ENCODE assay signal across 19 mouse cellular contexts in the genomic region with DNA sequence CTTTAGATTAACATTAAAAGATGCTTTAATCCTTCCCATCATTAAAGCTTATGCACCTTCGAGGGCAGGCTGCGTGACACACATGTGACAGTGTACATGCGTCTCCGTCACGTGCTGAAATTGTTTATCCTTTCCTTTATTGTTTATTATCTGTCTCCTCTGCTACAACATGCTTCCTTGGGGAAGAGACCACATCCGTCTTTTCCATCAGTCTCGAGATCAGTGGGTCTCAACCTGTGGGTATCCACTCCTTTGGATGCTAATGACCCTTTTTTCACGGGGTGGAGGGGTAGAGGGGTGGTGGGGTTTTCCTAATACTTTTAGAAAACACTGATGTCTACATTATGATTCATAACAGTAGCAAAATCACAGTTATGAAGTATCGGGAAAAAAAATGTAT. TPM values are rescaled to one million over a fixed set of nuclear protein-coding genes. Genes with fewer than 3 reads are reported as not detected.
DNase-seq lines count a peak whose midpoint lies in the region; ATAC-seq and TF ChIP-seq lines count a peak whose summit lies in the region.
"Had no signal": no experiment of that assay in that cellular context is flagged by ENCODE, and none has a peak within 500 bp of the region (broad histone marks: within the 10 kb centered on the region; RNA-seq: fewer than 3 reads in every experiment).

No protein-coding gene starts in this region.

- H3K4me2 ChIP-seq in forebrain, postnatal 0 days (ENCODE audit: low read depth): peak overlapping the region; percentile 53
- H3K4me2 ChIP-seq in midbrain, embryonic 11.5 days: peak overlapping the region; percentile 48
- peak overlapping the region; percentile 48 for H3K4me2 ChIP-seq in neural tube, embryonic 14.5 days (ENCODE audit: low read depth, low read length)
- H3K4me2 ChIP-seq: heart, embryonic 15.5 days had no signal

- H3K27me3 ChIP-seq in forebrain, postnatal 0 days (ENCODE audit: insufficient read depth, low read length): no peaks in the 10 kb centered on the region
- H3K27me3 ChIP-seq in midbrain, embryonic 11.5 days (ENCODE audit: control insufficient read depth, insufficient read depth, low read length): no peaks in the 10 kb centered on the region; the same call in 1 of the 2 replicates
- H3K27me3 ChIP-seq in neural tube, embryonic 14.5 days (ENCODE audit: control insufficient read depth, insufficient read depth, low read length): no peaks in the 10 kb centered on the region
- H3K27me3 ChIP-seq: heart, embryonic 15.5 days had no signal

- DNase-seq in layer of hippocampus, adult 2 months (ENCODE audit: low spot score in 2 of 2): no peak
- no peak for DNase-seq in layer of hippocampus, adult 9-10 months (ENCODE audit: low spot score)
- DNase-seq in forebrain, postnatal 0 days: no peak
- no peak for DNase-seq in midbrain, embryonic 11.5 days (ENCODE audit: low spot score, missing footprints)
- no peak for DNase-seq in ovary, adult 18-20 months (ENCODE audit: low spot score)
- no peak for DNase-seq in B cell, adult 2 months
- DNase-seq in layer of hippocampus, adult 8-10 months (ENCODE audit: low spot score in 2 of 2): no peak
- DNase-seq: adrenal gland, adult 8-10 months; cerebellum, adult 2 months; heart, adult 18-20 months; kidney, adult 8-10 months; kidney, postnatal 4 days; lung, adult 18-20 months; lung, postnatal 36 days had no signal

- H3K4me3 ChIP-seq in layer of hippocampus, adult 2 months: peak overlapping the region; percentile 49
- H3K4me3 ChIP-seq in forebrain, postnatal 0 days (ENCODE audit: low read depth, low read length): peak overlapping the region; percentile 27
- no peak overlapping the region for H3K4me3 ChIP-seq in midbrain, embryonic 11.5 days (ENCODE audit: low read depth, low read length)
- no peak overlapping the region for H3K4me3 ChIP-seq in neural tube, embryonic 14.5 days (ENCODE audit: low read depth, low read length)
- H3K4me3 ChIP-seq: heart, embryonic 15.5 days had no signal

- peak; percentile 12; the same call in 1 of the 2 replicates for ATAC-seq in forebrain, postnatal 0 days
- ATAC-seq in midbrain, embryonic 11.5 days (ENCODE audit: low FRiP score): peak; percentile 54
- ATAC-seq in neural tube, embryonic 14.5 days (ENCODE audit: low read depth): peak; percentile 29; the same call in 1 of the 2 replicates

- peaks cover 3% of the 10 kb centered on the region for H3K4me1 ChIP-seq in forebrain, postnatal 0 days (ENCODE audit: insufficient read depth)
- H3K4me1 ChIP-seq in midbrain, embryonic 11.5 days (ENCODE audit: control insufficient read depth, insufficient read depth, low read length): peaks cover 12% of the 10 kb centered on the region; the same call in 1 of the 2 replicates
- H3K4me1 ChIP-seq in neural tube, embryonic 14.5 days (ENCODE audit: control insufficient read depth, insufficient read depth, low read length): peaks cover 11% of the 10 kb centered on the region; the same call in 1 of the 2 replicates
- H3K4me1 ChIP-seq: heart, embryonic 15.5 days had no signal

- no peak for TF ChIP-seq CTCF in layer of hippocampus, adult 2 months (conservative IDR thresholded peaks at IDR 0.05)
- TF ChIP-seq CTCF in forebrain, postnatal 0 days (IDR thresholded peaks at IDR 0.05; ENCODE audit: low read depth): no peak

- H3K27ac ChIP-seq in layer of hippocampus, adult 2 months: peak overlapping the region; percentile 83
- H3K27ac ChIP-seq in forebrain, postnatal 0 days (ENCODE audit: low read depth, low read length): peak overlapping the region; percentile 85; the same call in 1 of the 2 replicates
- H3K27ac ChIP-seq in midbrain, embryonic 11.5 days (ENCODE audit: low read depth, low read length): no peak overlapping the region
- H3K27ac ChIP-seq in neural tube, embryonic 14.5 days (ENCODE audit: low read depth, low read length): no peak overlapping the region
- H3K27ac ChIP-seq: heart, embryonic 15.5 days had no signal

- no peaks in the 10 kb centered on the region for H3K36me3 ChIP-seq in forebrain, postnatal 0 days (ENCODE audit: insufficient read depth)
- no peaks in the 10 kb centered on the region for H3K36me3 ChIP-seq in midbrain, embryonic 11.5 days (ENCODE audit: control insufficient read depth, insufficient read depth, low read length)
- H3K36me3 ChIP-seq in neural tube, embryonic 14.5 days (ENCODE audit: control insufficient read depth, insufficient read depth, low read length): no peaks in the 10 kb centered on the region
- H3K36me3 ChIP-seq: heart, embryonic 15.5 days had no signal

- 63% methylated on average over 9 of the region's 9 CpGs for WGBS in forebrain, postnatal 0 days
- 85% methylated on average over 9 of the region's 9 CpGs for WGBS in midbrain, embryonic 11.5 days
- 62% methylated on average over 9 of the region's 9 CpGs for WGBS in neural tube, embryonic 14.5 days

- no peaks in the 10 kb centered on the region for H3K9me3 ChIP-seq in forebrain, postnatal 0 days (ENCODE audit: low read length)
- H3K9me3 ChIP-seq in midbrain, embryonic 11.5 days (ENCODE audit: control insufficient read depth, low read length): no peaks in the 10 kb centered on the region
- H3K9me3 ChIP-seq in neural tube, embryonic 14.5 days (ENCODE audit: control insufficient read depth, low read length): no peaks in the 10 kb centered on the region
- H3K9me3 ChIP-seq: heart, embryonic 15.5 days had no signal

- peak overlapping the region; percentile 34 for H3K9ac ChIP-seq in forebrain, postnatal 0 days
- no peak overlapping the region for H3K9ac ChIP-seq in midbrain, embryonic 11.5 days (ENCODE audit: low read length)
- no peak overlapping the region for H3K9ac ChIP-seq in neural tube, embryonic 14.5 days (replicated peaks; ENCODE audit: low read depth, low read length)
- H3K9ac ChIP-seq: heart, embryonic 15.5 days had no signal

RNA-seq across cellular contexts. Expression of a gene that starts 7.0 kb away (rescaled TPM):
- total RNA-seq in layer of hippocampus, adult 2 months (2021): 1 to 10 TPM in 1 of 2 experiments, under 1 TPM in 1; 0.91 to 1.2 TPM
- total RNA-seq in forebrain, postnatal 0 days (2014; rRNA removed): 1.5 and 3.7 TPM in 2 replicates
- polyA plus RNA-seq in forebrain, postnatal 0 days (2015; fragmentation: Nextera tagmentation; extraction: Ambion mirVana): 1.0 and 1.2 TPM in 2 replicates
- polyA plus RNA-seq in midbrain, embryonic 11.5 days (2014; fragmentation: Nextera tagmentation; extraction: Ambion mirVana): 4.6 and 5.1 TPM in 2 replicates
- polyA plus RNA-seq in neural tube, embryonic 14.5 days (2014; fragmentation: Nextera tagmentation; extraction: Ambion mirVana): 0.87 and 1.5 TPM in 2 replicates
- 1 to 10 TPM in 3 of 4 experiments, under 1 TPM in 1; 0.89 to 1.2 (median 1.1) TPM for total RNA-seq in layer of hippocampus, adult 8-10 months (2022)
- total RNA-seq: gastrocnemius, adult 8-10 months; monocyte, adult 5-6 weeks had no signal
- polyA plus RNA-seq: liver, adult 2 months had no signal

RNA-seq across cellular contexts. Expression of a gene that starts 18.3 kb away (rescaled TPM):
- 10 to 100 TPM; 39.9 to 44.0 TPM for total RNA-seq in layer of hippocampus, adult 2 months (2021)
- 34.2 and 40.7 TPM in 2 replicates for total RNA-seq in forebrain, postnatal 0 days (2014; rRNA removed)
- 10.7 and 13.7 TPM in 2 replicates for polyA plus RNA-seq in forebrain, postnatal 0 days (2015; fragmentation: Nextera tagmentation; extraction: Ambion mirVana)
- polyA plus RNA-seq in midbrain, embryonic 11.5 days (2014; fragmentation: Nextera tagmentation; extraction: Ambion mirVana): 18.4 and 20.2 TPM in 2 replicates
- polyA plus RNA-seq in neural tube, embryonic 14.5 days (2014; fragmentation: Nextera tagmentation; extraction: Ambion mirVana): 23.6 and 26.2 TPM in 2 replicates
- 10 to 100 TPM; 38.4 to 44.3 (median 41.1) TPM for total RNA-seq in layer of hippocampus, adult 8-10 months (2022)

RNA-seq across cellular contexts. Expression of a gene that starts 36.4 kb away (rescaled TPM):
- 1 to 10 TPM; 4.6 to 4.8 TPM for total RNA-seq in layer of hippocampus, adult 2 months (2021)
- 5.1 and 8.9 TPM in 2 replicates for total RNA-seq in forebrain, postnatal 0 days (2014; rRNA removed)
- polyA plus RNA-seq in forebrain, postnatal 0 days (2015; fragmentation: Nextera tagmentation; extraction: Ambion mirVana): 1.6 and 2.3 TPM in 2 replicates
- 5.9 and 8.3 TPM in 2 replicates for polyA plus RNA-seq in midbrain, embryonic 11.5 days (2014; fragmentation: Nextera tagmentation; extraction: Ambion mirVana)
- polyA plus RNA-seq in neural tube, embryonic 14.5 days (2014; fragmentation: Nextera tagmentation; extraction: Ambion mirVana): 2.5 and 4.2 TPM in 2 replicates
- total RNA-seq in layer of hippocampus, adult 8-10 months (2022): 1 to 10 TPM; 4.2 to 7.9 (median 6.2) TPM

RNA-seq across cellular contexts. Expression of a gene that starts 36.7 kb away (rescaled TPM):
- total RNA-seq in layer of hippocampus, adult 2 months (2021): 10 to 100 TPM; 50.4 to 52.8 TPM
- 43.1 and 44.8 TPM in 2 replicates for total RNA-seq in forebrain, postnatal 0 days (2014; rRNA removed)
- polyA plus RNA-seq in forebrain, postnatal 0 days (2015; fragmentation: Nextera tagmentation; extraction: Ambion mirVana): 46.3 and 50.6 TPM in 2 replicates
- polyA plus RNA-seq in midbrain, embryonic 11.5 days (2014; fragmentation: Nextera tagmentation; extraction: Ambion mirVana): 61.1 and 62.4 TPM in 2 replicates
- 47.3 and 48.3 TPM in 2 replicates for polyA plus RNA-seq in neural tube, embryonic 14.5 days (2014; fragmentation: Nextera tagmentation; extraction: Ambion mirVana)
- total RNA-seq in layer of hippocampus, adult 8-10 months (2022): 10 to 100 TPM; 47.9 to 53.4 (median 48.8) TPM

RNA-seq across cellular contexts. Expression of a gene that starts 47.0 kb away (rescaled TPM):
- total RNA-seq in layer of hippocampus, adult 2 months (2021): 1 to 10 TPM; 6.0 to 6.2 TPM
- total RNA-seq in forebrain, postnatal 0 days (2014; rRNA removed): 6.9 and 7.4 TPM in 2 replicates
- 10.5 and 10.8 TPM in 2 replicates for polyA plus RNA-seq in forebrain, postnatal 0 days (2015; fragmentation: Nextera tagmentation; extraction: Ambion mirVana)
- polyA plus RNA-seq in midbrain, embryonic 11.5 days (2014; fragmentation: Nextera tagmentation; extraction: Ambion mirVana): 10.2 and 10.5 TPM in 2 replicates
- 11.6 and 12.9 TPM in 2 replicates for polyA plus RNA-seq in neural tube, embryonic 14.5 days (2014; fragmentation: Nextera tagmentation; extraction: Ambion mirVana)
- total RNA-seq in layer of hippocampus, adult 8-10 months (2022): 1 to 10 TPM; 5.5 to 7.6 (median 5.9) TPM

Comparison
In these comparisons a context has a peak if more than half of its experiments do, and no peak if none do; other contexts are left out.
1. H3K27ac ChIP-seq: peak in layer of hippocampus, adult 2 months (single experiment) and forebrain, postnatal 0 days (single experiment); none in midbrain, embryonic 11.5 days (single experiment) and neural tube, embryonic 14.5 days (single experiment).
2. H3K4me3 ChIP-seq: peak in layer of hippocampus, adult 2 months (single experiment) and forebrain, postnatal 0 days (single experiment); none in midbrain, embryonic 11.5 days (single experiment) and neural tube, embryonic 14.5 days (single experiment).
3. Peak in every context shown above with its lines, with median percentiles within 50 percentile points of each other: ATAC-seq and H3K4me2 ChIP-seq.